Mouse (Mus musculus) small intestine, adult 2 months (tissue): ENCODE measurements around the gene Rnaseh2a.

Experiments used
- CTCF ChIP-seq: fragments of 200-500 bp; IDR thresholded peaks from 2 replicates; pipeline ENCODE4 v1.5.1; 2012; ENCODE audit warnings: low read depth, mild to moderate bottlenecking, control low read depth, inconsistent platforms, low read length, moderate library complexity, mixed read lengths; ENCODE audit not compliant: insufficient replicate concordance, insufficient read length; ENCODE audit errors: extremely low read depth
- POLR2A ChIP-seq: fragments of 200-500 bp; IDR thresholded peaks from 2 replicates; pipeline ENCODE4 v1.6.1; 2012; ENCODE audit warnings: low read depth, mild to moderate bottlenecking, control low read depth, inconsistent platforms, low read length, moderate library complexity

- no peak for TF ChIP-seq CTCF
- no peak for TF ChIP-seq POLR2A
Observed at GRCm38 (mm10) chr8:85016724-85017123, 47.2 kb upstream of the Rnaseh2a start.
